Mouse (Mus musculus): ENCODE data around the gene Pik3c2g. TPM values are rescaled to one million over a fixed set of nuclear protein-coding genes. Genes with fewer than 3 reads are reported as not detected.

The Pik3c2g gene
- polyA plus RNA-seq, 1 experiment = not detected

DNA sequence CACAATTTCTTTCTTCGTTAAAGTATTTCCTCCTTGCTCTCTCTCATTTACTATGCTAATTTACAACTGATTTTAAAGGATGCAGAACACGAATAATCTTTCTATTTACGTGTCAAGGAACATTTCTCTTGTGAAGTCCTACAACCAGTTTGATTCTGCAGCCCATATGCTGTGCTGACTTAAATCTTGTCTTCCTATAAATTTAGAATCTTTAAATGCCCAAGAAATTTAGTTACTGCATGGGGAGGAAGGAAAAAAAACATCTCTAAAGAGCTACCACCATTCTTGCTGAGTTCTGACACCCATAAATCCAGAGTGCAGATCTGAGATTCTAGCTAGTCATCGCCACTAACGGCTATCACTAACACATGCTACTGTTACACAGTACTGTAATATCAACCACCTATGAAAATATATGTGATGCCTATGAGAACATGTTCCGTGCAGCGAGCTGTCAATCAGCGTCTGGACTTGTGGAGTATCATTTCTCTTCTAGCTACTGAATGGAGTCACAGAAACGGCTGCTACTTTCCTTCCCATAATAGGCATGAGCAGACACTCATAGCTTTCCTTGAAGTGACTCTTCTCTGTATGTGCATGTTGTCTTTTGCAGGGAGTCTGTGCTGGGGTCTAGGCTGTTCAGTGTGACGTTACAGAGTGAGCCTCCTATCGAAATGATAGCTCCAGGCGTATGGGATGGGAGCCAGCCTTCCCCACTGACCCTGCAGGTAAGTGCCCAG is 155.8 kb downstream of the Pik3c2g start:
- H3K4me3 ChIP-seq (ENCODE audit: low read depth, low read length) = no peak overlapping the region
- H3K4me1 ChIP-seq (ENCODE audit: control insufficient read depth, insufficient read depth, low read length) = no peaks in the 10 kb centered on the region
- peaks cover 7% of the 10 kb centered on the region for H3K9me3 ChIP-seq (replicated peaks; ENCODE audit: control insufficient read depth, insufficient read depth, low read length, poor library complexity, severe bottlenecking)
- H3K27ac ChIP-seq (ENCODE audit: insufficient read depth, low read length) = no peak overlapping the region
- no peak overlapping the region for H3K9ac ChIP-seq (ENCODE audit: low read depth, poor library complexity, severe bottlenecking)
- H3K36me3 ChIP-seq (ENCODE audit: control insufficient read depth, insufficient read depth, low read length, poor library complexity, severe bottlenecking) = no peaks in the 10 kb centered on the region
- no peaks in the 10 kb centered on the region for H3K27me3 ChIP-seq (ENCODE audit: control insufficient read depth, insufficient read depth, low read length, poor library complexity, severe bottlenecking)
- no peak for TF ChIP-seq CTCF (IDR thresholded peaks at IDR 0.05; ENCODE audit: low read depth, low read length)
- no peak for TF ChIP-seq POLR2A (IDR thresholded peaks at IDR 0.05; ENCODE audit: insufficient read depth, low read length)
- TF ChIP-seq EP300 (IDR thresholded peaks at IDR 0.05; ENCODE audit: insufficient read depth, low read depth, low read length) = no peak

DNA sequence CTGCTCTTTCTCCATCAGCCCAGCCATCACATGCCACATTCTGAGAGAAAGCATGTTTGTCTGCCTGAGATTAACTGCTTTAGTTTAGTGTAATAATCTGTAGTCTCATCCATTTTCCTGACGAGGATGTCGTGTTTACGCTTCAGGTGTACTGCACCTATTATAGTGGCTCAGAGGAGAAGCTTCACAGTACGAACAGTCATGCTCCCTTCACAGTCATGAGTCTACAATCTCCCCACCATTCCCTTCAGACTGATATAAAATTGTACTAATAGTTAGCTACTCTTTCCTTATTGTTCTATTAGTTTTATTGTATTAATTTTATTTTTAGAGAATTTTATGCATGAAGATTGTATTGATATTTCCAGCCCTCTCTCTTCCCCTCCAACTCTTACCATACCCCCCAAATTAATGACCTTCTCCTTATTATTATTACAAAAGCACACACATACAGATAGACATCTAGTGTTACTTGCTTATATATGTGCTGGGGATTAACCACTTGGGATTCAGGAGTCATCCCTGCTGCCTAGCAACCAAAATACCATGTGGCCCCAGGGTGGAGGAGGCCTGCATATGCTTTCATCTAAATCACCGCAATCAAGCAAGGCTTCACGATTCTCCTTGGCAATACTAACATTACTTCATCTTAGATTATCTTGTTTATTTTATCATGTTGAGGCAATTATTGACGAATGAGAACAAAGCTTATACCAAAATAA is 159.9 kb downstream of the Pik3c2g start:
- Histone ChIP-seq H3K27me3 (ENCODE audit: control insufficient read depth, insufficient read depth, low read length, poor library complexity, severe bottlenecking) (no peaks in the 10 kb centered on the region), H3K4me1 (ENCODE audit: control insufficient read depth, insufficient read depth, low read length) (no peaks in the 10 kb centered on the region), H3K9ac (ENCODE audit: low read depth, poor library complexity, severe bottlenecking) (no peak overlapping the region), H3K4me3 (ENCODE audit: low read depth, low read length) (no peak overlapping the region), H3K36me3 (ENCODE audit: control insufficient read depth, insufficient read depth, low read length, poor library complexity, severe bottlenecking) (no peaks in the 10 kb centered on the region), H3K27ac (ENCODE audit: insufficient read depth, low read length) (no peak overlapping the region), H3K9me3 (replicated peaks; ENCODE audit: control insufficient read depth, insufficient read depth, low read length, poor library complexity, severe bottlenecking) (no peaks in the 10 kb centered on the region; the same call in 1 of the 2 replicates)
- TF ChIP-seq EP300 (IDR thresholded peaks at IDR 0.05; ENCODE audit: insufficient read depth, low read depth, low read length) (no peak), CTCF (IDR thresholded peaks at IDR 0.05; ENCODE audit: low read depth, low read length) (no peak), POLR2A (IDR thresholded peaks at IDR 0.05; ENCODE audit: insufficient read depth, low read length) (no peak)

DNA sequence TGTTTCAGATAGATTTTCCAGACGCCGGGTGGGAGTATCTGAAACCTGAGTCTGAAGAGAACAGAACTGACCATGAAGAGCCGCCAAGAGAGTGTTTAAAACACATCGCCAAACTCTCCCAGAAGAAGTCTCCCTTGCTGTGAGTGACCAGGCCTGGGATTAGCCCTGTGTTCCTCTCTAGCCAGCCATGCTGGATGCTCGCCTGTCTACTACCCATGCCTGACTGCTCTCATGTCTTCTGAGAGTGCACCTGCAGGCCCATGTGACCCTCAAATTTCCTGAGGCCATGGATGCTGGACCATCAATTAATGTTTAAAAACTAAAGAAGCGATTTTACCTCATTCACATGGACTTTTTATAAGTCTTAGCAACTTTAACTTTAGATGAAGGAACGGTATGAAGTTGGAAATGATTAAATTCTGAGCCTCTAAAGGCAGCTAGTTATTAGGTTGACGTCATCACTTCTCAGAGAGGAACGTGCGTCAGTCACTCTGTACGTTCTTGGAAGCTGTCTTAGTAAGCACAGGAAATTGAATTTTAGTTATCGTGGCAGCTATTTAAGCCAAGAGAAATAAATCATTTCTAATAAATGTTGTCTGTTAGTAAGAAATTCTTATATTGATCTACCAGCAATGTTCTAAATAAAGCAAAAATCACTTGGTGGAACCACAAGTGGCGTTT is 161.2 kb downstream of the Pik3c2g start:
- no peak overlapping the region for H3K27ac ChIP-seq (ENCODE audit: insufficient read depth, low read length)
- no peaks in the 10 kb centered on the region for H3K4me1 ChIP-seq (ENCODE audit: control insufficient read depth, insufficient read depth, low read length)
- no peak overlapping the region for H3K9ac ChIP-seq (ENCODE audit: low read depth, poor library complexity, severe bottlenecking)
- H3K27me3 ChIP-seq (ENCODE audit: control insufficient read depth, insufficient read depth, low read length, poor library complexity, severe bottlenecking) = no peaks in the 10 kb centered on the region
- TF ChIP-seq CTCF (IDR thresholded peaks at IDR 0.05; ENCODE audit: low read depth, low read length) (no peak), POLR2A (IDR thresholded peaks at IDR 0.05; ENCODE audit: insufficient read depth, low read length) (no peak), EP300 (IDR thresholded peaks at IDR 0.05; ENCODE audit: insufficient read depth, low read depth, low read length) (no peak)
- H3K9me3 ChIP-seq (replicated peaks; ENCODE audit: control insufficient read depth, insufficient read depth, low read length, poor library complexity, severe bottlenecking) = no peaks in the 10 kb centered on the region; the same call in 1 of the 2 replicates
- no peak overlapping the region for H3K4me3 ChIP-seq (ENCODE audit: low read depth, low read length)
- no peaks in the 10 kb centered on the region for H3K36me3 ChIP-seq (ENCODE audit: control insufficient read depth, insufficient read depth, low read length, poor library complexity, severe bottlenecking)

DNA sequence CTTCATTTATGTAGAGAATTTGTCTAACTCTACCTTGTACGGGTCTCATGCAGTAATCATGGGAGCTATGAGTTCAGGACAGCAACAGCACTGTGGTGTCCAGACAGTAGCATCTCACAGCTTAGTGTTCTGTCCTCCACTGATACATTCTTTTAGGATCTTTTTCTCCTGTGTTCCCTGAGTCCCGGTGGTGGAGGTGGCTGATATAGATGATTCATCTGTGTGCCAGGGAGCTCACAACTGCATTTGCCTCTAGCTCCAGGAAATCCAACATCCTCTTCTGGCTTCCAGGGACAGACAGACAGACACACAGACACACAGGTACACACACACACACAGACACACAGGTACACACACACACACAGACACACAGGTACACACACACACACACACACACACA is 163.6 kb downstream of the Pik3c2g start:
- Histone ChIP-seq H3K36me3 (ENCODE audit: control insufficient read depth, insufficient read depth, low read length, poor library complexity, severe bottlenecking) (no peaks in the 10 kb centered on the region), H3K4me3 (ENCODE audit: low read depth, low read length) (no peak overlapping the region), H3K9me3 (replicated peaks; ENCODE audit: control insufficient read depth, insufficient read depth, low read length, poor library complexity, severe bottlenecking) (no peaks in the 10 kb centered on the region; the same call in 1 of the 2 replicates), H3K9ac (ENCODE audit: low read depth, poor library complexity, severe bottlenecking) (no peak overlapping the region), H3K4me1 (ENCODE audit: control insufficient read depth, insufficient read depth, low read length) (no peaks in the 10 kb centered on the region), H3K27ac (ENCODE audit: insufficient read depth, low read length) (no peak overlapping the region), H3K27me3 (ENCODE audit: control insufficient read depth, insufficient read depth, low read length, poor library complexity, severe bottlenecking) (no peaks in the 10 kb centered on the region)
- TF ChIP-seq CTCF (IDR thresholded peaks at IDR 0.05; ENCODE audit: low read depth, low read length) (no peak), POLR2A (IDR thresholded peaks at IDR 0.05; ENCODE audit: insufficient read depth, low read length) (no peak), EP300 (IDR thresholded peaks at IDR 0.05; ENCODE audit: insufficient read depth, low read depth, low read length) (no peak)

DNA sequence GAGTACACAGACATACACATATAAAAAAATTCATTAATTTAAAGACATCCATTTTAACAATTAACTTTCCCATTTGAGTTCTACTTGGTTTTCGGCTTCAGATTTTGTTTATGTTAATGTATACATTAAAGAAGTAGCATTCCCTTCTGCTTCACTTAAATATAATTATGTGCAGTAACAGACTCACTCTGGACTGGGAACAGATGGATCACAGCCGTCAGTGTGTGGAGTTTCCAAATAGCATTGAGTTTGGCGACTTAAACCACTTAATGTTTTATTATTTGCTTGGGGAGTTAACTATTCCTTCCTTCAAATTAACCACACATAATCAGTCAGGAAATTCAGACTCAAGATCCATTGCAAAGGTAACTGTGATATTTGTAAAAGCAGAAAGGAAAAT is 164.0 kb downstream of the Pik3c2g start:
- Histone ChIP-seq H3K27me3 (ENCODE audit: control insufficient read depth, insufficient read depth, low read length, poor library complexity, severe bottlenecking) (no peaks in the 10 kb centered on the region), H3K4me1 (ENCODE audit: control insufficient read depth, insufficient read depth, low read length) (no peaks in the 10 kb centered on the region), H3K9me3 (replicated peaks; ENCODE audit: control insufficient read depth, insufficient read depth, low read length, poor library complexity, severe bottlenecking) (no peaks in the 10 kb centered on the region), H3K27ac (ENCODE audit: insufficient read depth, low read length) (no peak overlapping the region), H3K4me3 (ENCODE audit: low read depth, low read length) (no peak overlapping the region), H3K36me3 (ENCODE audit: control insufficient read depth, insufficient read depth, low read length, poor library complexity, severe bottlenecking) (no peaks in the 10 kb centered on the region), H3K9ac (ENCODE audit: low read depth, poor library complexity, severe bottlenecking) (no peak overlapping the region)
- TF ChIP-seq CTCF (IDR thresholded peaks at IDR 0.05; ENCODE audit: low read depth, low read length) (no peak), EP300 (IDR thresholded peaks at IDR 0.05; ENCODE audit: insufficient read depth, low read depth, low read length) (no peak), POLR2A (IDR thresholded peaks at IDR 0.05; ENCODE audit: insufficient read depth, low read length) (no peak)
